Mouse (Mus musculus) spleen, postnatal 4 days (tissue): Measurements from ENCODE around the gene Chst8.

Source experiments
- DNase-seq, 2 experiments: peaks; one replicate each; pipeline ENCODE4 v3.0.0; 2022; ENCODE audit warnings: low spot score in 2 of 2

Chst8 gene

GRCm38 (mm10) chr7:34752151-34752762 lies 60.3 kb downstream of the Chst8 start:
- no peak for DNase-seq

GRCm38 (mm10) chr7:34750350-34750749 lies 62.2 kb downstream of the Chst8 start:
- DNase-seq: no peak

- peak in 1 of 2 experiments; percentile 70 for DNase-seq
These were observed 62.8 kb downstream of the Chst8 start for GRCm38 (mm10) chr7:34749753-34750152.

GRCm38 (mm10) chr7:34748501-34748900 lies 64.0 kb downstream of the Chst8 start:
- no peak for DNase-seq

GRCm38 (mm10) chr7:34747661-34748060 lies 64.8 kb downstream of the Chst8 start:
- no peak for DNase-seq

GRCm38 (mm10) chr7:34746586-34746985 lies 65.9 kb downstream of the Chst8 start:
- DNase-seq: no peak

GRCm38 (mm10) chr7:34746165-34746564 lies 66.3 kb downstream of the Chst8 start:
- no peak for DNase-seq

GRCm38 (mm10) chr7:34745426-34745825 lies 67.1 kb downstream of the Chst8 start:
- no peak for DNase-seq

GRCm38 (mm10) chr7:34744994-34745393 lies 67.5 kb downstream of the Chst8 start:
- DNase-seq: no peak

GRCm38 (mm10) chr7:34743411-34744085 lies 69.0 kb downstream of the Chst8 start:
- no peak for DNase-seq

GRCm38 (mm10) chr7:34739371-34739770 lies 73.1 kb downstream of the Chst8 start:
- DNase-seq: no peak

GRCm38 (mm10) chr7:34737206-34737605 lies 75.3 kb downstream of the Chst8 start:
- DNase-seq: no peak

- DNase-seq: no peak
These were observed 78.2 kb downstream of the Chst8 start for GRCm38 (mm10) chr7:34734348-34734747.

- no peak for DNase-seq
These were observed 83.6 kb downstream of the Chst8 start for GRCm38 (mm10) chr7:34728931-34729330.

- no peak for DNase-seq
These were observed 87.3 kb downstream of the Chst8 start for GRCm38 (mm10) chr7:34725206-34725605.

- DNase-seq: no peak
These were observed 89.8 kb downstream of the Chst8 start for GRCm38 (mm10) chr7:34722551-34723230.

- no peak for DNase-seq
These were observed 90.4 kb downstream of the Chst8 start for GRCm38 (mm10) chr7:34722151-34722550.

- DNase-seq: no peak
These were observed 90.9 kb downstream of the Chst8 start for GRCm38 (mm10) chr7:34721650-34722048.

GRCm38 (mm10) chr7:34720882-34721649 lies 91.4 kb downstream of the Chst8 start:
- DNase-seq: no peak

- DNase-seq: peak in 1 of 2 experiments; percentile 67
These were observed 92.9 kb downstream of the Chst8 start for GRCm38 (mm10) chr7:34719599-34719998.

GRCm38 (mm10) chr7:34718651-34719050 lies 93.9 kb downstream of the Chst8 start:
- no peak for DNase-seq

- DNase-seq: no peak
These were observed 95.2 kb downstream of the Chst8 start for GRCm38 (mm10) chr7:34717161-34717810.
